Mouse (Mus musculus) layer of hippocampus, postnatal 36 days (tissue): Measurements from ENCODE around the gene Ppp1r8. TPM values are rescaled to one million over a fixed set of nuclear protein-coding genes. Genes with fewer than 3 reads are reported as not detected.

Experiments
- DNase-seq, 2 experiments: peaks; one replicate each; pipeline ENCODE4 v3.0.0; 2022
- total RNA-seq, 2 experiments: library from RNA; stranded (reverse); gene quantifications; 2 replicates each; pipeline ENCODE4 v1.2.3; 2021

Ppp1r8 gene
- 10 to 100 TPM; 40.3 to 41.9 TPM for total RNA-seq

DNA sequence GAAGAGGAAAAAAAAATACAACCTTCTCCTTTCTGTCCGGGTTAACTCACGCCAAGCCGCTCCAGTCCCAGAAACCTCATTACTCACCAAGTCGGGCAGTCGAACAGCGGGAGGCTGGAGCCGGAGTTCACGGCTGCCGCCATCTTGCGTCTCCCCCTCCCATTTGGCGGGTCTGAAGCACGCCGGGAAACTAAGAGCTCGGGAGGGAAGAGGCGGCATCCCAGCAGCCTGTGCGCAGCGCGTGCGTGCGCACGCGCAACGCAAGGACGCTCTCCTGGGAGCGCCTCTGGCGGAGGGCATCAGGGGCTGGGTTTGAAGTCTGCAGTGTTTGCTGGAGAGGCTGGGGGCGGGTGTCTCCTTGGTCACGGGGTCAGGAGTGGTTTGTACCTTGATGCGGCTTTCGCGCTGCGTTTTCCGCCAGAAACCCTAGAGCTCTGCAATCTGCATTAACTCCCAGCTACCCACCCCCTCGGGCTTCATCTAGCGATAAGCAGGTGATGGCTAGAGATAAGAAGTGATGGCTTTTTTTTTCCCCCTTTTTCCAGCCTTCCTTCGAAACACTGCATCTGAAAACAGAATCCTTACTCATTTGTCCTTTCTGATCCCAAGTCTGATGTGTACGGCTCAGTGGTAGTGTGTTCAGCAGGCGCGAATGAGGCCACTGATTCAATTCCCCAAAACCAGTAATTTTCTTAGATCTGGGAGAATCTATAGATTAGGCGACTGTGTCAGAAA is at the start of gene Ppp1r8:
Gene Ppp1r8, minus strand, starts transcription at position 200 of the 735 bp plus-strand sequence.
- DNase-seq: peak; percentile 90 to 91

DNA sequence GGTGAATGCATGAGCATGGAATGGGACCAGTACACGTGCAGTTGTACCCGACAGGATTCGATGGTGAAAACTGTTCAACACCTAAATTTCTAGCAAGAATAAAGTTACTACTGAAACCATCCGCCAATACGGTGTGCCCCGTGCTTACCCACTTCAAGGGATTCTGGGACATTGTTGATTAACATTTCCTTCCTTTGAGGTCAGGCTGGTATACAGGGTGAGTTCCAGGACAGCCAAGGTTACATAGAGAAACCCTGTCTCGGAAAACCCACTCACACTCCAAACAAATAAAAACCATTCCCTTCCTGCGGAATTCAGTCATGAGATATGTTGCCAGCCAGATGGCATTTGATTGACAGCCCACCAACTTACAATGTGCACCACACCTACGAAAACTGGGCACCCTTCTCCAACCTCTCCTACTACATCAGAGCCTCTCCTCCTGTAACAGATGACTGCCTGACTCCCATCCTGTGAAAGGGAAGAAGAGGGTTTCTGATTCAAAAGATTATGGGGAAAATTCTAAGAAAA is 41.9 kb upstream of the Ppp1r8 start:
- DNase-seq: peak; percentile 22 to 37

DNA sequence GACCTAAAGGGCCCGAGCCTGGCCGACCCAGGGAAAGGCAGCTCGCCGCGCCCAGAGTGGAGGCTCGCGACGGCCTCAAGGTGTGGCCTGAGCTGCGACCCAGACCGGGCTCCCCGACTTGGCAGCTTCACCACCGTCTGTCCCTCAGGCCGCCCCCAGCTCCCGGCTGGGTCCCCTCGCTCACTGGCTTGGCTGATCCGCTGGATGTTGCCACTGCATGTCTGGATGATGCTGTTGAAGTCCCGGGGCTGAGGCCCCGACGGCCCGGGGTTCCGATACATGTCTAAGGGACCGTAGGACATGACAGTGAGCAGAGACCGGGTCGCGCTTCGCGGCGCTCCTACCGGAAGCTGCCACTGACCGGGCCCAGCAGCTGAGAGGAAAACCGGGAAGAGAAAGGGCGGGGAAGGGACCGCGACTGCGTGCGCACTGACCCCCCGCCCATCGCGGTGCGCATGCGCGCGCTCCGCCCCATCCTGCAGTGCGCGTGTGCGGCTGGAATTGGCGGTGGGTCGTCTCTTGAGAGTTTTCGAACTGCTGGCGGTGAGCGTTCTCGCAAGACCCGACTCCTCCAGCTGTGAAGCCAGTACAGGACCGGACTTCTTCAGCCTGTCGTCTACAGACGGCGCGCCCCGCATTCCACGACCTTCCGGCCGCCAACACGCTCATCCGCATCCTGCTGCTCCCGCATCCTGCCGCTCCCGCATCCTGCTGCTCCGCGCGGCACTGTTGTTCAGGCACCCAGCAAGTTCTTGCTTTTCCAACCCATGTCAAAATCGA is 41.3 kb upstream of the Ppp1r8 start, which contains the start of gene Stx12:
Gene Stx12, minus strand, starts transcription at position 446 of the 780 bp plus-strand sequence.
- peak; percentile 87 for DNase-seq

DNA sequence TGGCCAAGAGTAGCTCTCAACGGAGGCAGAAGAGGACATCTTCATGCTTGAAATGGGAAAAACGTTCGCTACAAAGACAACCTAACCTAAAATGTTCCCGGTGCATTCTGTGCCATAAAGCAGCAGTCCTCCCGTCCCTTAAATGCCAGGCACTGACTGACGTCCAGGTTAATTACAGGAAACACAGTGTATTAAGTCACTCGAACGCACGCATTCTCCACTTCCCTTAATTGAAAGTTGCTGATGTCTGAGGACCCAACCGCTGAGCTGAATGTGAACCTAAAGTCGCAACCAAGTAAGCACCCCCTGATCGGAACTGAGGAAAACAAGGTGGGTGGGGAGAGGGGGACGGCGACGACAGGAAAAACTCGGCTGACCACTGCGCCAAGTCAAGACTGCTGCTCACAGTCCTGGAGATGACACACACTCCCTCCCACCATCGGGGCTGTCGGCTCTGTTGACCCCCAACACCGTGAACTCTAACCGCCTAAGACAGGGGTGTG is 40.6 kb upstream of the Ppp1r8 start:
- DNase-seq: no peak

DNA sequence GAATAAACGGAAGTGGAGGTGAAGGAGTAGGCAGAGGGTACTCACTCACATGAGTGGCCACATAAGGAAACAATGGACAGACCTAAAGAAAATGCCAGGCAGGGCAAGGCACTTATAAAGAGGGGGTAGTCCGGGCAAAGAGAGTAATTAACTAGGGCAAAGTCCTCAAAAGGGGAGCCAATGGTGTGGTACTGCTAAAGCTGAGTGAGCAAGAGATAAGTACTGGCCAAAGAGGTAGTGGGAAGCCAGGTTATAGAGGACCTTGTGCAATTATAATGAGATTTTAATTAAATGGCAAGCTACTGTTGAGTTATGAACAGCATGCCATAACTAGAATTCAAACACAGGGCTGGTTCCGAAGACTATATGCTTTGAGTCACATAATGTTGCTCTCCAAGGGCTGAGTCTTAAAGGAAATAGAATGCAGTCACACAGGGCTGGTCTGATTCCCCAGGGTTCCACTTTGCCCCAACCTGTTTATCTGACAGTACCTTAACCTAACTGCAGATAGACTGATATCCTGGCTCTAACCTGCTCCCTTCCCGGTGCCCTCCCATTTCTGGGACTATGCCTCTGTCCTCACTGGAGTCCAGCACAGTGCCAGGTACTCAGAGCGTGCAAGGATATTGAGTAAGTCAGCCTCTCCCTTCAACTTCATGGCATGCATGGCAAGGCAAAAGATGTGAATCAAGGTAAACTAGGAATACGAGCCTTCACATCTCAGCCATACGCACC is 31.6 kb upstream of the Ppp1r8 start:
- DNase-seq: no peak

DNA sequence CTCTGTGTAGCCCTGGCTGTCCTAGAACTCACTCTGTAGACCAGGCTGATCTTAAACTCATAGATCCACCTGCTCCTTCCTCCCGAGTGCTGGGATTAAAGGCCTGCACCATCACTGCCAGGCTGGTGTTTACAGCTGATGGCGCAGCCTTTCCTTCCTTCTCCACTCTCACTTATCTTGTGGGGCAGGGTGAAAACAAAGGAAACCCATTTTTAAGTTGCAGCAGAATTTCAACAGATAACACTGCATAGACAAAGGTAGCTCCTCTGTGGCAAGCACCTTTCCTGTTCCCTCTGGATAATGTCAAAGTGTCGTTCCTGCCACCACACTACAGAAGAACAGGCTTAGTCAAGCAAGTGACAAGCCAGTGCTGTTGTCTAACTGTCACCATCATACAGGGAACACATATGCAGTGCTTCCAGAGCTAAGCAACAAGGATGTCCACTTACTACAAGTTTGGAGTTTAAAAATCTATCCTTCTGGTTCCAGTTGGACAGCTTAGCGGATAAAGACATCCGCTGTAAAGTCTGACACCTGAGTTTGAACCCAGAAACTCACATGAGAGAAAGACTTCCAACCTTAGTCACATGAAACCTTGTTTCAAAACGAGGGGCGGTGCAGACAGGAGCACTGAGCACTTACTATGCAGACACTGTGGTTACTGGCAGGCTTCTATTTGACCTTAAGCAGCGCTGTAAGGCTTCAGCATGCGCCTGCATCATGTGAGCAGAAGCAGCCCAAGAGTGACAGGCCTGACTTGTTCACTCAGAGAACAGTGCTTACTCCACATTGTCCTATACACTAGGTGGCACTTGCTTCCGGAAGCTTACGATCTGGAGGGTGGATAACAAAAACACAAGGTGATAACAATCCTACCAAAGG is 30.8 kb upstream of the Ppp1r8 start:
- no peak for DNase-seq

DNA sequence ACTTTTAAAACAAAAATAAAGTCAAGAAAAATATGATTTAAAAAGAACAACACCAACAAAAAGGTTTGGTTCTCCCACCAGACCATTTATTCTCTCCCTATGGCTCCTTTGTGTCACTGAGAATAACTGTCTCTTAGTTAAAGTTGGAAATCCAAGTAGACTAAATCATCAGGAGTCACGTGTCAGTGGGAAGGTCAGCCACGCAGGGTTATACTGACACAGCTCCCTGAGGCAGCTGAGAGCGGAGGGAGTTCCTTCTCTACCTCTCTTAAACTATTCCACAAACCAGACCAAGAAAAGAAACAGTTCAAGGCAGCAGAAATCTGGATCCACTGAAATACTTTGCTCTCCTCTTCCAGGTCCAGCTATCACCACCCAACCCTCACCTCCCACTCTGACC is 28.1 kb upstream of the Ppp1r8 start:
- DNase-seq: no peak

DNA sequence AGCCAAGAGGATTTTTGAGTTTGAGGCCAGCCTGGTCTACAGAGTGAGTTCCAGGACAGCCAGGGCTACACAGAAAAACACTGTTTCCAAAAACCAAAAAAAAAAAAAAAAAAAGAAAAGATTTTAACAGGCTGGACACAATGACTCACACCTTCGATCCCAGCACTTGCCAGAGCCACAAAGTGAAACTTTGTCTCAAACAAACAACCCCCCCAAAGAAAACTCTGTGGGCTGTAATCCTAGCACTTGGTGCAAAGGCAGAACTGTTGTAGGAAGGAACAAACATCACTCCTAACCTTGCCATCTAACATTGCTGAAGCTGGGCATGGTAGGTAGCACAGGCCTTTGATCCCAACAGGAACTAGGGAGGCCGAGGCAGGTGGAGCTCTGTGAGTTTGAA is 21.9 kb upstream of the Ppp1r8 start:
- DNase-seq: no peak

DNA sequence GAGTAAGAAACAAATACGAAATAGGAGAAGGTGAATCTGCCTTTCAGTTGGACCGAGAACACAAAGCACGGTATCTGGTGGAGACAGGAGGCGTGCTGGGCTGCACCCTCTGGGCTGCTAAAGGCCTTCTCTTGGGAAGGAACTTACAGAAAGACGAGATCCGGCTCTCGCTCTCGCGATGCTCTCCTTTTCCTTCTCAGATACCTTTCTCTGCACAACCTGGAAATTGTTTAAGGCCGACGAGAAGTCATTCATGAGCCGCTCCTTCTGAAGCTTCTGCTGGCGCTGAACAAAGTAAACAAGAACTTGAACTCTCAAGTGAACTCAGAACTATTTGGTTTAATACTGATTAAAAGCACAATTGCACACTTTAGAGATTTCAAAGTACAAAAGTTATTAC is 20.0 kb upstream of the Ppp1r8 start:
- no peak for DNase-seq

DNA sequence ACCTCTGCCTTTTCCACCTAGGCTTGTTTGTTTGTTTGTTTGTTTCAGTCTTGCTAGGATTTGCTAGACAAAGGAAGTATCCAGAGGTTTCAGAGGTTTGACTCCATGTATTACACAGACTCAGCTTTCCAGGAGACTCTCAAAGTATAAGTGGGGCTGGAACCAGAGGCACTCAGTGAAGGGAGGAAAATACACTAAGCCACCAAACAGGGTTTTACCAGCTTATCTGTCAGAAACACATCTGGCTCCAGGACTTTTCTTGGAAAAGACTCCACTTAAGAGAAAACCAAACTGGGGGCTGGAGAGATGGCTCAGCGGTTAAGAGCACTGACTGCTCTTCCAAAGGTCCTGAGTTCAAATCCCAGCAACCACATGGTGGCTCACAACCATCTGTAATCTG is 17.9 kb upstream of the Ppp1r8 start:
- DNase-seq: no peak

DNA sequence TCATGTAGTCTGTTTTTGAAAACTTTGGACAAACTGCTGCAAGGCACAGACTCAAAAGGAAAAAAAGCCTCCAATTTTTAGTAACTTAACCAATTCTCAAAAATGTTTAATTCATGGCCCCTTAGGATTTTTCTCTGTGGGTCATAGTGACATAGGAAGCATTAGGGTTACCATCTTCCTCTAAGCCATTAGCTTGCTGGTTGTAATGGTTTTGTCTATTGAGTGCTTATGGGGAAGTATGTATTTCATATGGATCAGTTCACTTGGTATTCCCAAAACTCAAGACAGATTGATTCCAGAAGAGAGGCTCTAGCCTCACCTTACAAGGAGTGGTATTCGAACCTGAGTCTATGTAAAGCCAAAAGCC is 719 bp upstream of the Ppp1r8 start:
- no peak for DNase-seq

DNA sequence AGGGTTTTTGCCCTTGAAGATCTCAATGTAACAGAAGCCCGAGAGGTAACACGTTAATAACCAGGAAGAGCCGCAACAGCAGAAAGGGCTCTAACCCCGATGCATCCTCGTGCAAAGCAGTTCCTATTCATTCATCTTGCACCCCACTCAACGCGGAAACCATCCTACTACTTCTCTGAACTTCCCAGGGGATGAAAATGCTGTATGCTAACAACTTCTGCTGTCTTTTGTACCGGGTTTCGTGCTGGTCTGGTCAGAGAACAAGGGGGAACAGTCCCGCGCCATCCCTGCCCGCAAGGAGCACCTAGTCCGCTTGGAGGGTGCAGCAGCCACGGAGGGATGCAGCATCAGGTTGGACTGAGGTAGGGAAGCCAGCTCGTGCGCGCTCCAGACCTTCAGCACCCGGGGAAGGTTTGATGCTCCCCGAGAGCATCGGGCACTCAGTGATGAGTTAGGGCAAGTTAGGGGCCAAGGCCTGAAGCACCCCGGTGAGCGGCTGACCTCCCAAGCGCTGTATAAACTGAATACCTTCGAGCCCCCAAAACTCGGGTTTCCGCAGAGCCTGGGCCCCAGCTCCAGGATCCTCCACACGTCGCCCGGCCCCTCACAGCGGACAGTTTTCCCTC is 575 bp downstream of the Ppp1r8 start:
- DNase-seq: peak; percentile 20 to 24

DNA sequence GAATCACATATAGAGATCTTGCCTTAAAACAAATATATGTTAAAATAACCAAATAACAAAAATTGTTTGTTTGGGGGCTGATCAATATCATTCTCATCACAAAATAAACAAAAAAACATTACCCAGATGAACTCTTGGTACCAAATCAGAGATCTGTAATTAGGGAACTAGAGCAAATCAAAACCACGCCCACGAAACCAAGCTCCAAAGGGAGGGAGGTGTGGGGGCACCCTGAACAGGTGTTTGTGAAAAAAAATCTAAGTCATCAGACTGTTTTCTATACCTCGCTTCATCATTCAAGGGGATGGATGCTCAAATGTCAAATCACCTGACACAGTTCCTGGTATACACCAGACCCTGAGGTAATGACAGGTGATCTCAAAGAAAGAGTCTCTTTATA is 1.5 kb downstream of the Ppp1r8 start:
- no peak for DNase-seq

DNA sequence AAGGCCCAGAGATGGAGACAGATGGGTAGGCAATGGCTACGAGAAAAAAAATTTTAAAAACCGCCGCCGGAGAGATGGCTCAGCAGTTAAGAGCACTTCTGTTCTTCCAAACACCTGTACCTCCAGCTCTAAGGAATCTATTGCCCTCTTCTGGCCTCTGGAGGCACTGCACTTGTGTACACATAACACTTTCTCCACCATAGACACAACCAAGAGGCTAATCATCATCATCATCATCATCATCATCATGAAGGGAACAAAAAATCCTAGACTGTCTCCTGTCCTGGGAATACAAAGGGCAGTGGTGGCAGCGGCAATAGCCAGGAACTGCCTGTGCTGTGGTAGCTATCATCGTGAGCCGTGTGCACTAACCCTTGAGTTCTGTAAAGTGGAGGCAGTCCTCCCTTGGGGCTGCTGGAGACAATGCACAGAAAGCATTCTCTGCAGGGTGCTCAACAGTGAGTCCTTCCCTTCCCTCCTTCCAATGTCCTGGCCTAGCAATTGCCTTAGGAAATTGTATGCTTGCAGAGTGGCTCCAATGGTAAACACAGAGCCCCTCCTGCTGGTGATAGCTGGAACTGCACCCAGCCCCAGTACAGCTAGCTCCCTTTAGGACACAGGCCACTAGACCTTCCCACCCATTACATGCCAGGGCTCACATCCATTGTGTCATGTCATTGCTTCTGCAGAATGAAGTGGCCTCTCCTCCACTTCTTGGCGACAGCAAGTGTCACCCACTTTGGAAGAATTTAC is 19.2 kb downstream of the Ppp1r8 start:
- peak; percentile 50 to 57 for DNase-seq

DNA sequence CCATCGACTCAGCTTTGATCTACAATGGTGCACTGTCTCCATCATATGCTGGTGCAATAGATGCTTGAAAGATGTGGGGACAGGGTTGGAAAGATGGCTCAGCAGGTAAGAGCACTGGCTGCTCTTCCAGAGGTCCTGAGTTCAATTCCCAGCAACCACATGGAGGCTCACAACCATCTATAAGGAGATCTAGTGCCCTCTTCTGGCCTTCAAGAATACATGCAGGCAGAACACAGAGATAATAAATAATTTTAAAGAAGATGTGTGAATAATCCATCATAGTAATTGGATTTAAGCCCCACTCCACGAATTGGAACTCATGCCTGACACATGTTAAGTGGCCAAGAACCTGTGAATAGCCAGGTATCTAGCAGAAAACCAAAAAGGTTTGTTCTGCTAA is 24.5 kb downstream of the Ppp1r8 start:
- DNase-seq: no peak

DNA sequence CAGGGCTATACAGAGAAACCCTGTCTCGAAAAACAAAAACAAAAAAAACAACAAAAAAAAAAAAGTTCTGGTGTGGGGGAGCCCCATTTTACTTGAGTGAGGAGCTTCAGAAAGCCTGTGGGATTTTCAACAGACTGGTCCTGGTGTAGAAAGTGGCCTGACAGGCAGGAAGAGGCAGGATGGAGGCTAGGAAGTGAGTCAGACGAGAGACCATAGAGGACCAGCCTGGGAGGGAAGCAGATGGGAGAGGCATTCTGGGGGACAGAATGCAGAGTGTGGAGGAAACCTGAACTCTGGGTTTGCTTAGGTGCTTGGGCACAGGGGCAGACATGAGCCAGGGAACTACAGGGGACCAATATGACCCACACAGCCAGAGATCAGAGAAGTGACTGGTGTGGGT is 26.1 kb downstream of the Ppp1r8 start:
- DNase-seq: no peak

DNA sequence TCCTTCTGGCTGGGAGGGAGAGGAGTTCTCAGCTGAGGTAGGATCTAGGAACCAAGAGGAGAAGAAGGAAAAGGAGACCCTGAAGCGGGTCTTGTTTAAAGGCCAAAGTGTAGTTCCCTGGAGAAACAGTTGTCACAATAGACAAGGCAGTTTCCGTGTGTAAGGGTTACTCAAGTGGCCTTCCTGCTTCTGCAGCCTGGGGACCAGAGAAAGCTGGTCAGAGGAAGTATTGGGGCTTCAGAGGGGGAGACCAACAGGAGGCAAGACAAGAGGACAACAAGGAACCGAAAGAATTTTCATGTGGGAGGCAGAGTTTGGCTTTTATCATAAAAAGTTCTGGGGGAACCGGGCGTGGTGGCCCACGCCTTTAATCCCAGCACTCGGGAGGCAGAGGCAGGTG is 26.6 kb downstream of the Ppp1r8 start:
- DNase-seq: no peak

DNA sequence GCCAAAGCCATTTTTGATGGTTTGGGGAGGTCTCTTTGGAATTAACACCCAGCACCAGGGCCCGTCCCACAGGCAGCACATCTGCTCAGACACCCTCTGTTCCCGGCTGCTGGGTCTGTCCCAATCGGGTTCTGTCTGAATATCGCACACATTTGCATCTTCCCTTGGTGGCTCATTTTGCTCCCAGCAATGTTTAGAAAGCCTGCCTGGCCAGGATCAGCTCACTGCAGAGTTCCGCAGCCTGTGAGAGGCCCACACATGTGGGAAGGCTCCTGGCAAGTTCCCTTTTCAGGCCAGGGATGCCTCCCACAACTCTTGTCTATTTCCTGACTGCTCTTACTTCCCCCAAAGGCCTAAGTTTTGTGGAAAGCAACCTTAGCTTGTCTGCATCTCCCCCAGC is 33.3 kb downstream of the Ppp1r8 start:
- peak in 1 of 2 experiments; percentile 14 for DNase-seq

DNA sequence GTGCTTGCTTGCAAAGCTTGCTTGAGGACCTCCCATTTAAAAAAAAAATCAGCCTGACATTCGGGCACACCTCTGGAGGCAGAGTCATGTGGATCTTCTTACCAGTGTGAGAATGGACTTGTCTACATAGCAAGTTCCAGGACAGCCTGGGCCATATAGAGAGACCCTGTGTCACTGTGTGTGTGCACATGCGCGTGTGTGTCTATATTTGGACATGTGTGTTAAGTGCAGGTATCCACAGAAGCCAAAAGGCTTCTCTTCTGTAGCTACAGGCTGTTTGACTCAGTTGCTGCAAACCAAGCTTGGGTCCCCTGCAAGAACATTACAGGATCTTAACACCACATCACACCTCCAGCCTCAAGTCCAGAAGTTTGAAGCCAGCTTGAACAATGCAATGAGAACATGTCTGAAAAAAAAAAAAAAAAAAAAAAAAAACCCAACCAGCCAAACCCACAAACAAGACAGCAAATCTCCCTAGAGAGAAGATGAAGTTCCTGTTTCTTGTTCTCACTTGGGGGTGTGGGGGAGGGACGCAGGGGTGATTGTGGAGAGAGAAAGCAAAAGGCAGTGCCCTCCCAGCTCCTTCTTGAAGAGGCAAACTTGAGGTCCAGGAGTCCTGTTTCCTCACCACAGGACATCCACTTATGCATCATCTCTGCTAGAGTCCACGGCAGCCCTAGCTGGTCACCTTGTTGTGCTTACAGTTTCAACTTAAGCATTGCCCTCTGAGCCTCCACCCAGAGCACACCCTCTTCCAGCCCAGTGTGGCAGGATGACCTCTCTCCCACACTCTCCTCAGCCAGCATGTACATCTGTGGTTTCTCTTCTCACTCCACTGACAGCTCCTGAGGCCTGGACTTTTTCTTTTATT is 35.0 kb downstream of the Ppp1r8 start:
- DNase-seq: no peak
